Mouse (Mus musculus): Measurements from ENCODE around the gene Mrpl58. TPM values are rescaled to one million over a fixed set of nuclear protein-coding genes. Genes with fewer than 3 reads are reported as not detected.
"Not testable (repeated sequence)": the region's sequence is repeated elsewhere in the genome, so short reads cannot be mapped to it uniquely, and the experiment has no call there.

The Mrpl58 gene
- polyA plus RNA-seq, 1 experiment from 2014 or later: 145 TPM

GRCm38 (mm10) chr11:115448998-115449397, 45.4 kb downstream of the Mrpl58 start:
- H3K9me3 ChIP-seq (ENCODE audit: control insufficient read depth): no peaks in the 10 kb centered on the region
- peak overlapping the region; percentile 87 for H3K27ac ChIP-seq (ENCODE audit: low read depth, low read length)
- no peaks in the 10 kb centered on the region for H3K27me3 ChIP-seq (replicated peaks; ENCODE audit: control insufficient read depth, insufficient read depth, low read length)
- peak overlapping the region; percentile 37; the same call in 1 of the 2 replicates for H3K4me2 ChIP-seq (replicated peaks; ENCODE audit: low read depth)
- ATAC-seq: no peak
- H3K9ac ChIP-seq (ENCODE audit: low read depth, low read length): peak overlapping the region; percentile 11; the same call in 1 of the 2 replicates
- H3K4me1 ChIP-seq (replicated peaks; ENCODE audit: control insufficient read depth, insufficient read depth, low read length): peaks cover 16% of the 10 kb centered on the region; the same call in 1 of the 2 replicates
- WGBS: 33% methylated on average over 7 of the region's 7 CpGs
- no peak overlapping the region for H3K4me3 ChIP-seq (ENCODE audit: low read depth, low read length)
- no peak for TF ChIP-seq CTCF (IDR thresholded peaks at IDR 0.05; ENCODE audit: low read depth)
- no peaks in the 10 kb centered on the region for H3K36me3 ChIP-seq (ENCODE audit: control insufficient read depth, insufficient read depth)

GRCm38 (mm10) chr11:115450176-115450575, 46.6 kb downstream of the Mrpl58 start:
- Histone ChIP-seq H3K9ac (ENCODE audit: low read depth, low read length) (no peak overlapping the region), H3K4me1 (replicated peaks; ENCODE audit: control insufficient read depth, insufficient read depth, low read length) (peaks cover 16% of the 10 kb centered on the region; the same call in 1 of the 2 replicates), H3K27me3 (replicated peaks; ENCODE audit: control insufficient read depth, insufficient read depth, low read length) (no peaks in the 10 kb centered on the region), H3K36me3 (ENCODE audit: control insufficient read depth, insufficient read depth) (no peaks in the 10 kb centered on the region), H3K9me3 (ENCODE audit: control insufficient read depth) (no peaks in the 10 kb centered on the region), H3K4me3 (ENCODE audit: low read depth, low read length) (no peak overlapping the region), H3K4me2 (replicated peaks; ENCODE audit: low read depth) (peak overlapping the region; percentile 37), H3K27ac (ENCODE audit: low read depth, low read length) (peak overlapping the region; percentile 87)
- ATAC-seq: peak; percentile 85
- WGBS: 48% methylated on average over 7 of the region's 7 CpGs
- no peak for TF ChIP-seq CTCF (IDR thresholded peaks at IDR 0.05; ENCODE audit: low read depth)

GRCm38 (mm10) chr11:115451781-115452241, 48.3 kb downstream of the Mrpl58 start:
- Histone ChIP-seq H3K4me2 (replicated peaks; ENCODE audit: low read depth) (no peak overlapping the region), H3K9ac (ENCODE audit: low read depth, low read length) (no peak overlapping the region), H3K9me3 (ENCODE audit: control insufficient read depth) (no peaks in the 10 kb centered on the region), H3K4me3 (ENCODE audit: low read depth, low read length) (no peak overlapping the region), H3K4me1 (replicated peaks; ENCODE audit: control insufficient read depth, insufficient read depth, low read length) (peaks cover 18% of the 10 kb centered on the region), H3K36me3 (ENCODE audit: control insufficient read depth, insufficient read depth) (no peaks in the 10 kb centered on the region), H3K27ac (ENCODE audit: low read depth, low read length) (no peak overlapping the region), H3K27me3 (replicated peaks; ENCODE audit: control insufficient read depth, insufficient read depth, low read length) (no peaks in the 10 kb centered on the region)
- WGBS: 68% methylated on average over 8 of the region's 8 CpGs
- ATAC-seq: no peak
- TF ChIP-seq CTCF (IDR thresholded peaks at IDR 0.05; ENCODE audit: low read depth): no peak

GRCm38 (mm10) chr11:115452281-115452860, 48.8 kb downstream of the Mrpl58 start:
- H3K4me1 ChIP-seq (replicated peaks; ENCODE audit: control insufficient read depth, insufficient read depth, low read length): peaks cover 20% of the 10 kb centered on the region
- no peak for ATAC-seq

GRCm38 (mm10) chr11:115453306-115453705, 49.8 kb downstream of the Mrpl58 start:
- Histone ChIP-seq H3K9ac (ENCODE audit: low read depth, low read length) (no peak overlapping the region), H3K36me3 (ENCODE audit: control insufficient read depth, insufficient read depth) (no peaks in the 10 kb centered on the region), H3K4me3 (ENCODE audit: low read depth, low read length) (no peak overlapping the region), H3K27me3 (replicated peaks; ENCODE audit: control insufficient read depth, insufficient read depth, low read length) (no peaks in the 10 kb centered on the region), H3K27ac (ENCODE audit: low read depth, low read length) (no peak overlapping the region), H3K4me2 (replicated peaks; ENCODE audit: low read depth) (no peak overlapping the region), H3K4me1 (replicated peaks; ENCODE audit: control insufficient read depth, insufficient read depth, low read length) (peaks cover 28% of the 10 kb centered on the region), H3K9me3 (ENCODE audit: control insufficient read depth) (no peaks in the 10 kb centered on the region)
- TF ChIP-seq CTCF (IDR thresholded peaks at IDR 0.05; ENCODE audit: low read depth): no peak
- WGBS: 58% methylated on average over 4 of the region's 4 CpGs
- ATAC-seq: no peak

More at GRCm38 (mm10) chr11:115452281-115452860, 48.8 kb downstream of the Mrpl58 start:
- no peak overlapping the region for H3K4me2 ChIP-seq (replicated peaks; ENCODE audit: low read depth)
- H3K36me3 ChIP-seq (ENCODE audit: control insufficient read depth, insufficient read depth): no peaks in the 10 kb centered on the region
- no peaks in the 10 kb centered on the region for H3K9me3 ChIP-seq (ENCODE audit: control insufficient read depth)
- H3K27me3 ChIP-seq (replicated peaks; ENCODE audit: control insufficient read depth, insufficient read depth, low read length): no peaks in the 10 kb centered on the region
- TF ChIP-seq CTCF (IDR thresholded peaks at IDR 0.05; ENCODE audit: low read depth): no peak
- no peak overlapping the region for H3K9ac ChIP-seq (ENCODE audit: low read depth, low read length)
- WGBS: 83% methylated on average over 7 of the region's 7 CpGs
- H3K27ac ChIP-seq (ENCODE audit: low read depth, low read length): no peak overlapping the region
- no peak overlapping the region for H3K4me3 ChIP-seq (ENCODE audit: low read depth, low read length)

- not testable (repeated sequence) for H3K27ac ChIP-seq (ENCODE audit: low read depth, low read length); H3K36me3 ChIP-seq (ENCODE audit: control insufficient read depth, insufficient read depth); H3K4me3 ChIP-seq (ENCODE audit: low read depth, low read length); H3K27me3 ChIP-seq (replicated peaks; ENCODE audit: control insufficient read depth, insufficient read depth, low read length); H3K9me3 ChIP-seq (ENCODE audit: control insufficient read depth); ATAC-seq; H3K9ac ChIP-seq (ENCODE audit: low read depth, low read length); H3K4me2 ChIP-seq (replicated peaks; ENCODE audit: low read depth)
- WGBS: 87% methylated on average over 6 of the region's 6 CpGs
- 0 out of 2 replicates have a peak, but pooled peaks have one; percentile 15 for TF ChIP-seq CTCF (IDR thresholded peaks at IDR 0.05; ENCODE audit: low read depth)
- H3K4me1 ChIP-seq (replicated peaks; ENCODE audit: control insufficient read depth, insufficient read depth, low read length): peaks cover 23% of the 10 kb centered on the region
These were observed 51.3 kb downstream of the Mrpl58 start for GRCm38 (mm10) chr11:115454822-115455221.

All from intestine, postnatal 0 days (tissue).